Mouse (Mus musculus) cerebellum, postnatal 10 days (tissue): ENCODE data around the gene Elf5.
A peak's percentile ranks its signal among the peaks of the same experiment; 100 is the strongest.

Experiments used
- DNase-seq, 2 experiments: peaks; one replicate each; pipeline ENCODE4 v3.0.0; 2021; ENCODE audit warnings: mixed read lengths in 2 of 2

Elf5 gene

DNA sequence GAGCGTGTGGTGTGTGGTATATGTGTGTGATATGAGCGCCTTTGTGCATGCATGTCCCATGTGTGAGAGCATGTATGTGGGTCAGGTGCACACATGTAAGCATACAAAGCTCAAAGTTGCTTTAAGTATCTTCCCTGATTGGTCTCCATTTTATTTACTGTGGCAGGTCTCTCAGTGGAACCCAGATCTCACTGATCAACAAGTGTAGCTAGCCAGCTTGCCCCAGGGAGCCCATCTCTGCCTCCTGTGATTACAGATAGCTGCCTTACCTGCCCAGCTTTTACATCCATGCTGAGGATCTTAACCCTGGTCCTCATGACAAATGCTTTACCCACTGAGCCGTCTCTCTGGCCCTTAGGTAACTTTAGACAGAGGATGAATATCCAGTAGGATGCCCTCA, 66.8 kb downstream of the Elf5 start:
- DNase-seq: no peak

DNA sequence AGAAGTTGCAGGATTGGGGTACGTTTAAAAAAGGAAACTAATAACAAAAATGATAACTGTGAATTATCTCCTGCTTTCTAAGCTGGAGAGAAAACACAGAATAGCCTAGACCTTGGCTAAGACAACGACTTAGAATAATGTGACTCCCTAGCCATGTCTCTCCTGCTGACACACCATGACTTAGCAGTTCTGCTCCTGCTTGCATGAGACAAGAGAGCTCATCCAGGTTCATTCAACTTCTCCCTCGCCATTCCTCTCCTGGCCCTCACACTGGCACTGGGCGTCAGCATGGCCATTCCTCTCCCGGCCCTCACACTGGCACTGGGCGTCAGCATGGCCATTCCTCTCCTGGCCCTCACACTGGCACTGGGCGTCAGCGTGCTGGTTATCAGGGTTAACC, 68.8 kb downstream of the Elf5 start:
- no peak for DNase-seq

DNA sequence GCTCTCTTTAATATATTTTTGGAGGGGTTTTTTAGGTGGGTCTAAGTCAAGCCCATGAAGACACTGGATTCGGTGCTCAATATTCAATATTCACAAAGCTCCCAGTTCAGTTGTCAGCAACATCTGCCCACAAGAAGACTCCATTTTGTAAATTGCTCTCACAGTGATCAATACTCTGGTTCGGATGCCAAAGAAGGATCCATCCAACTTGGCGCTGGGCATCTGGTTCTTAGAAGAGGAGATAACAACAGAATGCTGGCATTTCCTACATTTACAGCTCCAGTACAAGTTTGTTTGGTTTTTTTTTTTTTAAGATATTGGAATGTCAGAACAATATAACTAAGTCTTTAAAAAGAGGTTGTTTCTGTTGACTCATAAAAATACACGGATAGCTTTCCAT, 69.4 kb downstream of the Elf5 start:
- DNase-seq: no peak

DNA sequence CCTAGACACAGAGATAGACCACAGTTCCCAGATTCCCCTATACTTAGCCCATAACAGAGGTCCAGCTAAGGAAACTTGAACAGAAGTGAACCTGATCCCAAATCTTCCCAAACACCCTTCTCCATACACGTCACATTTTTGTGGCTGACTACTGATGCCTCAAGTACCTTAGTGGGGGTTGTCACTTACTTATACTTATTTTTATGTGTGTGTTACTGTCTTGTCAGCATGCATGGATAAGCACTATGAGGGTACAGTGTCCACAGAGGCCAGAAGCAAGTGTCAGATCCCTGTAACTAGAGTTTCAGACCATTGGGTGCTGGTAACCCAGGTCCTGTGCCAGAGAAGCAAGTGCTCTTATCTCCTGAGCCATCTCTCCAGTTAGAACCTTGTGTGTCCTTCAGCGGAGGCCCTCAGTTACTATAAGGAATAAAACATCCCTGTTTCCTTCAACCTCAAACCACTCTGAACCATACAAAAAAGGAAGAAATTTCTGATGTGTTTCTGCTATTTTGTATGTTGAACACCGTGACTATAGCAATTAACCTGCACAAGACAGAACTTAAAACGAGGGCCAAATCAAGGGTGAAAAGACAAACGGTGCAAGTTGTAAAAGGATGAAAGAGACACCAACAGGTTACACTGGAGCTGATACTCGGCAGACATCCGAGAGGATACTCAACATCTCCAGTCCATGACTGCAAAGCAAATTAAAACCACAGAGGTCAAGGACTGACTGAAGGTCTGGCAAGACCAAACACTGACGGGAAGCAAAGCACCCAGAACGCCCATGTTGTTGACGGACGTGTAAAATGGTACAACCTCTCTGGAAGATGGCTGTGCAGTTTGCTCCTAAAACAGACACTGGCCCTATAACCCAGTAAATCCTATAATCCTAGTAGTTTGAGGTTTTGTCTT, 70.1 kb downstream of the Elf5 start:
- DNase-seq: no peak

DNA sequence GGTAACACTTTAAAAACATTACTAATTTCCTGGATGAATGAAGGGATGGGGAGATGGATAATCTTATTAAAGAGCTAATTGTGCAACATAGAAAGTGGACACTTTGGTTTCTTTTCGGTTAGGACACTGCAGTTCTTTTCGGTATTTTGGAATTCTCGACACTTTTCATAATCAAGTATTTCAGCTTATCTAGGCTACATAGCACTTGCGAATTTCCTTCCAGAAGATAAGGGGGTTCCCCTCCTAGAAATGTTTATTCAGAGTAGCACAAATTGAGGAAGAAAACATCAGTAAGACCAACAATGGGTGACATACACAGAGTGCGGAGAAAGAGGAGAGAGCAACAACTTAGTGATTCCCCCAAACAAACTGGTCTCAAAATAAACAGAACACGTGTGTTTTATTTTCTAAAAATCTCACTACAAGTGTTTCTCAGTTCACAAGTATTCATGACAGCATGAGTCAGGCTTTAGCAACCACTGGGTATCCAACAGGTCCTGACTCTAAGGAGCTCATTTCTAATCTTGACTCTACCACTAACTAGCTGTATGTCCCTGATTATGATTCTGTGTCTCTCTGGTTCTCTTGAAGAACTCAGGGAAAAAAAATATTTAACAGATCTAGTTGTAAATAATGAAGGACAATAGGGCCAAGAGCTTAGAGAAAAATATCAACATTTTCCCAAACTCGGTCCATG, 71.9 kb downstream of the Elf5 start:
- DNase-seq: no peak

DNA sequence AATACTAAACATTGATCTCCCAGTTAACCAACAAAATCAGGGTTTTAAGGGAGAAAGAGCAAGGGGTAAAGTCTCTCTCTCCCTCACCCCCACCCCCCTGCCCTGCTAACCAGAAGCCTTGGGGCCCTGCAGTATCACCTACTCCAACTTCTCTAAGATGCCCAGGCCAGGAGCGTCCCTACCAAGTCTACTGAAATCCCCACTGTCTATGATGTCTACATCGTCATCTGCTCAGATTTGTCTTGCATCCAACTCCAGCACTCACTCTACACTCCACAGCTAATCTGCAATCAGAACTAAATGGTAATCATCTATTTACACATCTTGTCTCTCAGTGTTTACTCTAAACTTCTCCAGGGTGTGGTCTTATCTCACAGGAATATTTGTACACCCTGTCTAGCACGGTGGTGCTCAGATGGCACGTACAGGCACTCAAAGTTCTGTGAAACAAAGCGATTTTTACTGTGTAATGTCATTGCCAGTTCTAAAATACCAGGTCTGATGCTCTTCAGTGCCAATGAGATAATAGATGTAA, 72.6 kb downstream of the Elf5 start:
- peak in 1 of 2 experiments; percentile 15 for DNase-seq

DNA sequence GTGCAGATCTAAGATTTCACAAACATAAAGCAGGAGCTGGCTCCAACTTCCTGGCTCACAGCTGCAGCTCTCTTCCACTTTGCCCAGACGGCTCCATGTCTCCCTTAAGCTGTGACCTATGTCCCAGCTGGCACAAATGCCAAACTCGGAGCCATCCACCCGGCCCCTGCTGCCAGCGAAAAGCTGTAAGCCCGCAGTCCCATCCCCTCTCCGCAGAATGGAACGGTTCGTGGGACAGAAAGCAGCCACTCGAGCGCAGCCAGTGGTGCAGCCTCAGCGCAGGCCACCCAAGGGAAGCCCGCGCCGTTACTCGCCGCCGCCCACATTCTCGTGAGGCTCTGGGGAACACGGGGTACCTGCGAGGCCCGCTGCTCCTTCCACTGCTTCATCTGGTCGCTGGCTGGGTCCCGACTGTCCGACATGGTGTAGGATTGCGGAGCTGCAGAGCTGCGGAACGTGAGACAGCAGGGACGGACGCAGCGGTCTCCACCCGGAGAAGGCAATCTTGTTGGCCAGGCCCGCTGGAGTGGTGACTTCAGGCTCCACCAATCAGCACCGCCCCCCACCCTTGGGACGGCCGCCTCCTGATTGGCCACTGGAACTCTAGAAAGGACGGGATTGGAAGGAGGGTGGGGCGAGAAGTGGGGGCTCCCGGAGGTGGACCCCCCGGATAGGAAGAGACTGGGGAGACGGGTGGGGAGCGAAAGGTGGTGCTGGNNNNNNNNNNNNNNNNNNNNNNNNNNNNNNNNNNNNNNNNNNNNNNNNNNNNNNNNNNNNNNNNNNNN, 73.3 kb downstream of the Elf5 start, which contains the start of gene Cat:
Cat (minus strand) TSS at position 544 of the 785 bp plus-strand sequence.
- peak; percentile 98 to 99 for DNase-seq

DNA sequence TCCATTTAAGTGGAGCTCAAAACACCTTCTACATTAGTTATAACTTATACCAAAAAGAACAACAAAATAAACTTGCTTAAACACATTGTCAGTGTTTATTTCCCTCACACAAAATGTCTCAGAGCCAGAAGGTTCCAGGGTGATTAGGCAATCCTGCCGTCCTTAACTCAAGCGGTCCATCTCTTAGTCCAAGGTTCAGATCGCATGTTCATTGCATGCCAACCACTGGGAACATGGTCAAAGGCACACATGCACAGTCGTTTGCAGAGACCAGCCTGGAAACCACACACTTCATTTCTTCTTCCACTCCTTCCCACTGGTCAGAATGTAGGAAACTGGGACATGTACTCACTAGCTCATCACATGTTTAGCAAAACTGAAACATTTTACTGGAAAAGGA, 81.0 kb downstream of the Elf5 start:
- no peak for DNase-seq

DNA sequence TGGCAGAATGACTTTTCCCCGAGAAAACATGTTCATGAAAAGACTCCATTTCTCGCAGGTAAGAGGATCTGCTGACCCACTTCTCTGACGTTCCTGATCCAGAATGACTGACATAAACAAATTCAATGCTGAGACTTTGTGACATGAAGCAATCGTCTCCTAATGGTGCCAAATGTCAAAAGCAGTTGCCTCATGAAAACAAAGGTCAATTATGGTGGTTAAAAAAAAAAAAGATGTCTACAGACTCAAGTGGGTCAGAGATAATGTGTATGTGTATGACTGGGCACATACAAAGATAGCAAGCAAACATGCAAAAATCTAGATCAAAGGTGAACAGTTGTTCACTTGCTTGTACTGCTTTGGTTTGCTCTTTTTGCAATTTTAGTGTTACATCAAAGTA, 82.3 kb downstream of the Elf5 start:
- DNase-seq: no peak

DNA sequence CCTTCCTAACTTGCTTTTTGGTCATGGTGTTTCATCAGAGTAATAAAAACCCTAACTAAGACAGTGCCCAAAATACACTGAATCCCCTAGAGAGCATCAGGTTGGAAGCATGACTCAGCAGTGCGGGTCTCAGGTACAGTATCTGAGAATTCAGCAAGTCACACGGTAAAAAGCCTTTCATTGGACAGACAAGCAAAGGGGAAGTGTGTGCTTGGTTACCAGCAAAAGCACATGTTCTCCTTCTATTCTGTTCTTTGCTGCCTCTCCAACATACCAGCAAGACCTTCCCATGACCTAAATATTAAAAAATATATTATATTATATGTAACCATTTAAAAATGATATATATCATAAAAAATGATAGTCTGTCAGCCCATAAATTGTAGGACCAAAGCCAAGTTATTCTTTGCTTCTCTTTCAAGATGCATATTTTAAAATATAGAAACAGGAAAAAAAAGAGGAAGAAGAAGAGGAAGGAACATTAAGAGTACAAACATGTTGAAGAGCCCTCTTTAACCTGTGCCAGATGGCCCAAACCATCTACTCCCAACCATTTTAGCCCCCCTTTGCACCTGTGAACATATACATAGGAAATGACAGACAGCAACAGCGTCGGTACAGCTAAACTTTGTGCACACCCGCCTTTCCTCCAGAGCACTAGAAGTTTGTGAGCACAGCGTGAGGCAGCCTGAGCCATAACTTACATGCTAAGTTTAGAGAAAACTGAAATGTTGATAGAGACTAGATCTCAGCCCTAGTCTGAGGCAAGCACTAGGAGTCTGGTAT, 84.3 kb downstream of the Elf5 start:
- DNase-seq: no peak
